17 mouse cellular contexts compared by ENCODE assay signal in genomic region chr11:69103531-69104435, GRCm38 (mm10). TPM values are rescaled to one million over a fixed set of nuclear protein-coding genes. Genes with fewer than 3 reads are reported as not detected.
DNase-seq lines count a peak whose midpoint lies in the region; ATAC-seq and TF ChIP-seq lines count a peak whose summit lies in the region.
"Had no signal": no experiment of that assay in that cellular context is flagged by ENCODE, and none has a peak within 500 bp of the region (broad histone marks: within the 10 kb centered on the region; RNA-seq: fewer than 3 reads in every experiment).

No protein-coding gene starts in this region.

- TF ChIP-seq CTCF in layer of hippocampus, adult 2 months (conservative IDR thresholded peaks at IDR 0.05): no peak

- 0 out of 2 replicates have a peak overlapping the region, but pooled peaks have one; percentile 3 for H3K27ac ChIP-seq in layer of hippocampus, adult 2 months
- H3K27ac ChIP-seq: stomach, postnatal 0 days had no signal

- H3K4me3 ChIP-seq in layer of hippocampus, adult 2 months: no peak overlapping the region

- no peak for ATAC-seq in CD4-positive, CD25-positive, alpha-beta regulatory T cell, adult 4 months
- ATAC-seq: activated CD4-positive, CD25-positive, alpha-beta regulatory T cell, adult 4 months; forebrain, embryonic 16.5 days; inflammation-experienced regulatory T-cells, adult 6 months had no signal

- peak; percentile 4 for DNase-seq in CD4-positive, CD25-positive, alpha-beta regulatory T cell, adult 2 months (ENCODE audit: low read depth, low spot score)
- peak; percentile 5 for DNase-seq in gastrocnemius, postnatal 10 days
- DNase-seq in gastrocnemius, postnatal 25 days: no peak
- no peak for DNase-seq in layer of hippocampus, adult 2 months (ENCODE audit: low spot score in 2 of 2)
- no peak for DNase-seq in layer of hippocampus, adult 9-11 months
- DNase-seq in right cerebral cortex, postnatal 4 days: peak; percentile 2
- no peak for DNase-seq in right cerebral cortex, postnatal 36 days (ENCODE audit: low spot score in 2 of 2)
- DNase-seq: adrenal gland, postnatal 36 days; gastrocnemius, postnatal 36 days had no signal

RNA-seq across cellular contexts. Expression of gene Per1, which starts 8.8 kb away (rescaled TPM):
- polyA plus RNA-seq in CD4-positive, CD25-positive, alpha-beta regulatory T cell, adult 4 months (2017; shearing (Covaris generic)): 1 to 10 TPM; 4.5 to 6.6 TPM
- total RNA-seq in gastrocnemius, postnatal 10 days (2021): 10 to 100 TPM; 17.5 to 78.6 TPM
- total RNA-seq in gastrocnemius, postnatal 25 days (2021): 10 to 100 TPM; 21.0 to 50.8 TPM
- total RNA-seq in layer of hippocampus, adult 2 months (2021): 10 to 100 TPM; 83.4 to 95.2 TPM

RNA-seq across cellular contexts. Expression of gene Vamp2, which starts 15.5 kb away (rescaled TPM):
- polyA plus RNA-seq in CD4-positive, CD25-positive, alpha-beta regulatory T cell, adult 4 months (2017; shearing (Covaris generic)): 10 to 100 TPM; 26.0 to 35.9 TPM
- 10 to 100 TPM; 52.4 to 55.8 TPM for total RNA-seq in gastrocnemius, postnatal 10 days (2021)
- 10 to 100 TPM; 34.9 to 35.2 TPM for total RNA-seq in gastrocnemius, postnatal 25 days (2021)
- 1,000 to 10,000 TPM in 1 of 2 experiments, 100 to 1,000 TPM in 1; 988 to 1,016 TPM for total RNA-seq in layer of hippocampus, adult 2 months (2021)

RNA-seq across cellular contexts. Expression of gene Hes7, which starts 16.4 kb away (rescaled TPM):
- polyA plus RNA-seq in CD4-positive, CD25-positive, alpha-beta regulatory T cell, adult 4 months (2017; shearing (Covaris generic)): not detected
- total RNA-seq in gastrocnemius, postnatal 10 days (2021): not detected
- total RNA-seq in gastrocnemius, postnatal 25 days (2021): not detected
- 1 to 10 TPM in 1 of 2 experiments, under 1 TPM in 1; 0.79 to 1.0 TPM for total RNA-seq in layer of hippocampus, adult 2 months (2021)
- total RNA-seq: gastrocnemius, postnatal 36 days; heart, postnatal 36 days; liver, adult 2 months; megakaryocyte progenitor cell, adult 5-6 weeks had no signal
- polyA plus RNA-seq: activated CD4-positive, CD25-positive, alpha-beta regulatory T cell, adult 4 months; inflammation-experienced regulatory T-cells, adult 6 months had no signal

RNA-seq across cellular contexts. Expression of gene 9130213A22Rik, which starts 18.6 kb away (rescaled TPM):
- polyA plus RNA-seq in CD4-positive, CD25-positive, alpha-beta regulatory T cell, adult 4 months (2017; shearing (Covaris generic)): not detected
- total RNA-seq in gastrocnemius, postnatal 10 days (2021): under 1 TPM; 0.27 to 0.49 TPM
- total RNA-seq in gastrocnemius, postnatal 25 days (2021): under 1 TPM in 1 of 2 experiments, not detected in 1; 0.21 TPM
- total RNA-seq in layer of hippocampus, adult 2 months (2021): 1 to 10 TPM; 1.4 to 1.5 TPM
- total RNA-seq: gastrocnemius, postnatal 36 days; liver, adult 2 months; megakaryocyte progenitor cell, adult 5-6 weeks had no signal
- polyA plus RNA-seq: activated CD4-positive, CD25-positive, alpha-beta regulatory T cell, adult 4 months had no signal

RNA-seq across cellular contexts. Expression of gene Aloxe3, which starts 21.9 kb away (rescaled TPM):
- polyA plus RNA-seq in CD4-positive, CD25-positive, alpha-beta regulatory T cell, adult 4 months (2017; shearing (Covaris generic)): under 1 TPM in 1 of 2 experiments, not detected in 1; 0.35 TPM
- total RNA-seq in gastrocnemius, postnatal 10 days (2021): under 1 TPM in 1 of 2 experiments, not detected in 1; 0.27 TPM
- total RNA-seq in gastrocnemius, postnatal 25 days (2021): not detected
- total RNA-seq in layer of hippocampus, adult 2 months (2021): 10 to 100 TPM in 1 of 2 experiments, 1 to 10 TPM in 1; 7.8 to 11.1 TPM
- total RNA-seq: gastrocnemius, postnatal 36 days; heart, postnatal 36 days; liver, adult 2 months; megakaryocyte progenitor cell, adult 5-6 weeks had no signal

Comparison
In these comparisons a context has a peak if more than half of its experiments do, and no peak if none do; other contexts are left out.
1. DNase-seq: peak in CD4-positive, CD25-positive, alpha-beta regulatory T cell, adult 2 months (single experiment), gastrocnemius, postnatal 10 days (single experiment) and right cerebral cortex, postnatal 4 days (single experiment); none in gastrocnemius, postnatal 25 days (single experiment), layer of hippocampus, adult 2 months (0 of 2), layer of hippocampus, adult 9-11 months (single experiment) and right cerebral cortex, postnatal 36 days (0 of 2).
2. RNA of gene Vamp2, which starts 15.5 kb away (total RNA-seq): 988 to 1,016 TPM in layer of hippocampus, adult 2 months; 52.4 to 55.8 TPM in gastrocnemius, postnatal 10 days and 34.9 to 35.2 TPM in gastrocnemius, postnatal 25 days; every median in the first group is over 10 times any median in the second.